Mouse (Mus musculus): ENCODE results near the gene Polr2m.

Gene Polr2m

DNA sequence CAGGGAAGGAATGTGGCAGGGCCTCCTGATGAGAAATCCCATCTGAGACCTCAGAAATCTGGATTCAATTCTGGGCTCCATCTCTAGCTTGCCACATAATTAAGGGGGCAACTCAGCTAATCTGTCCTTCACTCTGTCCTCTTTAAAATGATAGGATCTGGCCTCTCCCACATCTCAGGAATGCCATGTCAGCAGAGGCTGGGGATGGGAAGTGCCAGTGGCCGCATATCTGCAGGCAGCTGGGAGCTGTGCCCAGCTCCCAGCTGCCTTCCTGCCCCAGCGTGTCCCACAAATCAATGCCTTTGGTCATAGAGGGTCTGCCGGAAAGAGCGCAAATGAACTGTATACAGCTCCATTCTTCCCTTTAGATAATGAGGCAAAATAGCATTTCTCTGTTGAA is 18.3 kb downstream of the Polr2m start:
- DNase-seq (ENCODE audit: low read depth) = no peak

DNA sequence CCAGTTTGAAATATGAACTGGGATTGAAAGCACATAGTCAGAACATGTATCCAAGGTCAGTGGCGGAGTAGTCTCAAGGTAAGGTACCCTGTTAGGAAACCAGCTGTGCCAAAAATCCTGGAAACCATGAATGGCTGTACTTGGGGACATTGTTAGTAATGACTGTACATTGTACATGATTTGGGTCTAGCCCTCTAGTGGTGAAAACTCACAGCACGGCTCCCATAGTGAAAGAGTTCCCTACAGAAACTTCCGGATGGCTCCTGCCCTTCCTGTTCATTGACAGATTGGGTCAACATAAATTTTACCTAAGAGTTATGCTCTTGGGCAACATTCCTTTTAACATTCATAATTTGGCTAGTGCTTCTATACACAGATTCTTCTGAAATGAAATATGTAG is 19.6 kb downstream of the Polr2m start:
- peak; percentile 54 for DNase-seq (ENCODE audit: low read depth)

- no peak for DNase-seq (ENCODE audit: low read depth)
Observed at GRCm38 (mm10) chr9:71463072-71463667, 22.6 kb downstream of the Polr2m start.

DNA sequence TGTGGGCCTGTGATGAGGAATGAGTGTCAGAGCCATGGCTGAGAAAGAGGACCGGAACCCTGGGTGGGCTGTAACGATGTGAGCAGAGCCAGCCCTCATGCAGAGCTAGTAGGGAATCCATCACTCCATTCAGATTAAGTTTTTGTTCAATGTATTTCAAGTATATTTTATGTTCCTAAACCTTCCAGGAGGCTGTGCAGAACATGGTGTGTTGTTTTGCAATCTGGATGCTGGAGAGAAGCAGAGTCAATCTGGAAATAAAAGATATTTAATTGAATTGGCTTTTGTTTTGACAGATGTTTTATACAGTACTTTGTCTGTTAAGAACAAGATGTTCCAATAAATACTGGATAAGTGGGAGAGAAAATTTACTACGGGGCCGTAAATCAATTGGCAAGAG is 29.0 kb downstream of the Polr2m start:
- DNase-seq (ENCODE audit: low read depth) = no peak

- DNase-seq (ENCODE audit: low read depth) = no peak
Observed at GRCm38 (mm10) chr9:71453917-71454316, 31.8 kb downstream of the Polr2m start.

GRCm38 (mm10) chr9:71453352-71453751 is 32.4 kb downstream of the Polr2m start:
- DNase-seq (ENCODE audit: low read depth) = no peak

DNA sequence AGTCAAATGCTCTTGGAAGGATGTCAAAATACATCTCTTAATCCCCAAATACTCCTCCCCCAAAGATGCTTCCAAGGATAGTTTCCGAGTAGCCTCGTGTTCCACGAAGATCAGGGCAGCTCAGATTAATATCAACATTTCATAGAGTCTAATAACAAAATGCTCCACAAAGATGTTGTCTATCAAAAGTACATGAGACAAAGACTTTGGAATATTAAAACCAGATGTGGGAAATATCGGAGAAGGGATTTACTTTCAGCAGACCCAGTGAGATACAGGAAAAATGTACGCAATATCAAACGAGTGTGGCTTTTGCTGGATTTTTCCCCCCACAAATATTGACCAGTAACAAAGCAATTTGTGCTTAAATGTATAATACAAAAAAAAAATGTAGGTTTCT is 35.1 kb downstream of the Polr2m start:
- DNase-seq (ENCODE audit: low read depth) = no peak

DNA sequence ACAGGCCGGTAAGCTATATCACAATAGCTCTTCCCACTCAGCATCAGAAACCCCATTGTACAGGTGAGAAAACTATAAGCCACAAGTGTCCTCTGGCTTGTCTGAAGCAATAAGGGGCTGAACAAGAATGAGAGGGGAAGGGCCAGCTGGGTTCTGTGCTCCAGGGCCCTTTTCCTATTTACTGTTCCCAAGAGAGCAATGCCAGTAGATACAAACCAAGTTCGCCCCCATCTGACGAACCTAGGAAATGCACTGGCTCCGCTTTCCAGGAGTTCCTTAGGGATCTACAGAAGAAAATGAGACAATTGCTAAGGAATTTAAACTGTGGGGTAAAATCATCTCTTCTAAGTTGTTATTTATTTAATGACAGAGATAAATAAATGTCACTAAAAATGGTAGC is 38.2 kb downstream of the Polr2m start:
- DNase-seq (ENCODE audit: low read depth) = peak; percentile 65

GRCm38 (mm10) chr9:71445308-71445707 is 40.4 kb downstream of the Polr2m start:
- no peak for DNase-seq (ENCODE audit: low read depth)

DNA sequence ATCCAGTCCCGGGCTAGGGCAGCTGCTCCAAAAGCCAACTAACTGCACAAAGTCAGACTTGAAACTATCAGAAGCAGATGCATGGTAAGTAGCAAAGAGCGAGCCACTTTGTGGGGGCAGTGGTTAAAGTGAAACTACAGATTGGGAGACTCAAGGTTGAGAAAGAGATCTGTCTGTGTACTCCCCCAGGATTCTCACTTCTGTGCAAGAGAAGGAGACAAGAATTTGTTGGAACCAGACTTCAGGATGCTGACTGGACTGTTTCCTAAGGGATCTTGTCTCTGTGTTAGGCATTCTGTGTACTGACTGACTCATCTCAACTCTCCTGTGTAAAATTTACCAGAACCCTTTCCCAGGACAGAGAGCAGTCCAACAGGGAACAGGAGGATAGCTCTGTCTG is 47.6 kb downstream of the Polr2m start:
- no peak for DNase-seq (ENCODE audit: low read depth)
